Mouse (Mus musculus) embryonic facial prominence, embryonic 13.5 days (tissue): ENCODE data around the gene Ckmt1. TPM values are rescaled to one million over a fixed set of nuclear protein-coding genes. Genes with fewer than 3 reads are reported as not detected.

Experiments used
- polyA plus RNA-seq: library from polyadenylated mRNA; unstranded; fragments of >200 nt; fragmentation: Nextera tagmentation; extraction: Ambion mirVana; gene quantifications from 2 replicates; pipeline ENCODE4 v1.2.1, GENCODE M21; 2015

Ckmt1 gene
- polyA plus RNA-seq, 1 experiment from 2014 or later: 12.9 TPM

Other genes with a start within 250 kb of the Ckmt1 start
- gene Tgm7, start 247.9 kb upstream of the Ckmt1 start, polyA plus RNA-seq: not detected in 2 replicates
- gene Adal, start 217.3 kb upstream of the Ckmt1 start, polyA plus RNA-seq: 20.3 and 22.9 TPM in 2 replicates
- gene Lcmt2, start 217.1 kb upstream of the Ckmt1 start, polyA plus RNA-seq: 21.5 and 22.2 TPM in 2 replicates
- 68.0 and 71.4 TPM in 2 replicates for gene Tubgcp4, start 187.1 kb upstream of the Ckmt1 start, polyA plus RNA-seq
- 11.1 and 11.9 TPM in 2 replicates for gene Zscan29, start 186.6 kb upstream of the Ckmt1 start, polyA plus RNA-seq
- 95.8 and 96.5 TPM in 2 replicates for gene Trp53bp1, start 86.3 kb upstream of the Ckmt1 start, polyA plus RNA-seq
- gene Map1a, start 68.1 kb upstream of the Ckmt1 start, polyA plus RNA-seq: 4.3 and 4.8 TPM in 2 replicates
- gene Ppip5k1, start 2.3 kb upstream of the Ckmt1 start, polyA plus RNA-seq: 8.4 and 11.7 TPM in 2 replicates
- gene Strc, start 29.5 kb downstream of the Ckmt1 start, polyA plus RNA-seq: not detected in 2 replicates
- gene Pdia3, start 56.1 kb downstream of the Ckmt1 start, polyA plus RNA-seq: 657 and 685 TPM in 2 replicates
- gene Catsper2, start 56.1 kb downstream of the Ckmt1 start, polyA plus RNA-seq: 3.3 and 3.8 TPM in 2 replicates
- 12.2 and 22.4 TPM in 2 replicates for gene Ell3, start 86.6 kb downstream of the Ckmt1 start, polyA plus RNA-seq
- gene Serf2, start 91.5 kb downstream of the Ckmt1 start, polyA plus RNA-seq: 552 and 638 TPM in 2 replicates
- 129 and 139 TPM in 2 replicates for gene Hypk, start 95.6 kb downstream of the Ckmt1 start, polyA plus RNA-seq
- 0.55 and 0.65 TPM in 2 replicates for gene Serinc4, start 99.1 kb downstream of the Ckmt1 start, polyA plus RNA-seq
- 63.3 and 64.2 TPM in 2 replicates for gene Mfap1b, start 116.4 kb downstream of the Ckmt1 start, polyA plus RNA-seq
- gene Mfap1a, start 149.0 kb downstream of the Ckmt1 start, polyA plus RNA-seq: 31.4 and 39.4 TPM in 2 replicates
- gene Wdr76, start 149.0 kb downstream of the Ckmt1 start, polyA plus RNA-seq: 7.6 and 8.9 TPM in 2 replicates